Mouse (Mus musculus) neural tube, embryonic 12.5 days (tissue): ENCODE measurements around the gene Pck2. TPM values are rescaled to one million over a fixed set of nuclear protein-coding genes. Genes with fewer than 3 reads are reported as not detected.

Experiments used
- ATAC-seq: fragments of 200-750 bp; cut with Nextera tagmentation; 2 replicates; pipeline ENCODE4 v1.8.0; 2017; ENCODE audit warnings: low read depth, mild to moderate bottlenecking, moderate TSS enrichment, moderate library complexity; ENCODE audit not compliant: low FRiP score
- H3K27ac ChIP-seq: fragments of 300-500 bp; sonication (generic); 2 replicates; pipeline ENCODE4 v1.5.1; 2016
- H3K27me3 ChIP-seq: fragments of 300-500 bp; sonication (generic); replicated peaks from 2 replicates; pipeline ENCODE4 v1.6.1; 2016; ENCODE audit warnings: mild to moderate bottlenecking
- H3K36me3 ChIP-seq: fragments of 300-500 bp; sonication (generic); 2 replicates; pipeline ENCODE4 v1.6.1; 2016; ENCODE audit warnings: mild to moderate bottlenecking
- H3K4me1 ChIP-seq: fragments of 300-500 bp; sonication (generic); 2 replicates; pipeline ENCODE4 v1.6.1; 2016
- H3K4me2 ChIP-seq: fragments of 300-500 bp; sonication (generic); replicated peaks from 2 replicates; pipeline ENCODE4 v1.6.1; 2016; ENCODE audit warnings: mild to moderate bottlenecking
- H3K4me3 ChIP-seq: fragments of 300-500 bp; sonication (generic); 2 replicates; pipeline ENCODE4 v1.5.1; 2016
- H3K9ac ChIP-seq: fragments of 300-500 bp; sonication (generic); 2 replicates; pipeline ENCODE4 v1.6.1; 2016; ENCODE audit warnings: mild to moderate bottlenecking
- H3K9me3 ChIP-seq: fragments of 300-500 bp; sonication (generic); 2 replicates; pipeline ENCODE4 v1.6.1; 2016; ENCODE audit warnings: mild to moderate bottlenecking
- WGBS: fragments of 180-500 bp; shearing (Covaris S2); methylation state at CpG from one replicate; pipeline ENCODE4 v1.1.7; 2016; 5-methylcytosine and 5-hydroxymethylcytosine counted together
- polyA plus RNA-seq: library from polyadenylated mRNA; unstranded; fragments of >200 nt; fragmentation: Nextera tagmentation; extraction: Ambion mirVana; gene quantifications from 2 replicates; pipeline ENCODE4 v1.2.1, GENCODE M21; 2016

Gene Pck2
- polyA plus RNA-seq, 1 experiment from 2014 or later = 18.2 TPM

GRCm38 (mm10) chr14:55540787-55541321 lies 788 bp downstream of the Pck2 start:
- peak overlapping the region; percentile 83 for H3K4me2 ChIP-seq
- peak; percentile 48 for ATAC-seq
- H3K4me1 ChIP-seq = peaks cover 20% of the 10 kb centered on the region
- H3K4me3 ChIP-seq = peak overlapping the region; percentile 50
- no peaks in the 10 kb centered on the region for H3K27me3 ChIP-seq
- peaks cover 6% of the 10 kb centered on the region; the same call in 1 of the 2 replicates for H3K36me3 ChIP-seq
- H3K9me3 ChIP-seq = no peaks in the 10 kb centered on the region
- 9% methylated on average over 10 of the region's 10 CpGs for WGBS
- H3K27ac ChIP-seq = 0 out of 2 replicates have a peak overlapping the region, but pooled peaks have one; percentile 1
- peak overlapping the region; percentile 63 for H3K9ac ChIP-seq

DNA sequence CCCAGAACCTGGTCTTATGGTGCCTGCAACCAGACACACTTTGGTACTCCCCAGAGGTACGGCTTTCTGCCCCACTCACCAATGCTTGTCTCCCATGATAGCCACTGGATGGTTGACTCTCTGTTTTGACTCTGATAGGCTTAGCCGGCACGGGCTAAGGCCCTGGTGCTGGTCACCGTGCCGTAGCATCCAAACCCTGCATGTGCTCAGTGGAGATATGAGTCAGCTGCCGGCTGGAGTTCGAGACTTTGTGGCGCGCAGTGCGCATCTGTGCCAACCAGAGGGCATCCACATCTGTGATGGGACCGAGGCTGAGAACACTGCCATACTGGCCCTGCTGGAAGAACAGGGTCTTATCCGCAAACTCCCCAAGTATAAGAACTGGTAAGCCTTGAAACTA lies 2.2 kb downstream of the Pck2 start:
- Histone ChIP-seq H3K27me3 (no peaks in the 10 kb centered on the region), H3K27ac (no peak overlapping the region), H3K9me3 (no peaks in the 10 kb centered on the region), H3K4me2 (no peak overlapping the region), H3K36me3 (peaks cover 13% of the 10 kb centered on the region; the same call in 1 of the 2 replicates), H3K4me3 (no peak overlapping the region), H3K9ac (no peak overlapping the region), H3K4me1 (peaks cover 20% of the 10 kb centered on the region)
- 98% methylated on average over 12 of the region's 12 CpGs for WGBS
- no peak for ATAC-seq

- Histone ChIP-seq H3K4me3 (no peak overlapping the region), H3K36me3 (peaks cover 30% of the 10 kb centered on the region)
- whole genome bisulfite sequencing = 76% methylated on average over 9 of the region's 9 CpGs
Measured at GRCm38 (mm10) chr14:55544334-55544733, 4.3 kb downstream of the Pck2 start.

GRCm38 (mm10) chr14:55550191-55550590 lies 10.1 kb downstream of the Pck2 start:
- Histone ChIP-seq H3K9me3 (no peaks in the 10 kb centered on the region), H3K9ac (no peak overlapping the region), H3K4me3 (no peak overlapping the region), H3K27me3 (no peaks in the 10 kb centered on the region), H3K36me3 (peaks cover 24% of the 10 kb centered on the region), H3K4me1 (no peaks in the 10 kb centered on the region), H3K27ac (no peak overlapping the region), H3K4me2 (no peak overlapping the region)
- 85% methylated on average over 6 of the region's 6 CpGs for WGBS
- no peak for ATAC-seq

More at GRCm38 (mm10) chr14:55544334-55544733, 4.3 kb downstream of the Pck2 start:
- ATAC-seq = no peak
- H3K4me2 ChIP-seq = no peak overlapping the region
- peaks cover 20% of the 10 kb centered on the region for H3K4me1 ChIP-seq
- H3K27ac ChIP-seq = no peak overlapping the region
- no peak overlapping the region for H3K9ac ChIP-seq
- H3K9me3 ChIP-seq = no peaks in the 10 kb centered on the region
- no peaks in the 10 kb centered on the region for H3K27me3 ChIP-seq

GRCm38 (mm10) chr14:55551347-55551746 lies 11.3 kb downstream of the Pck2 start:
- no peak overlapping the region for H3K27ac ChIP-seq
- H3K36me3 ChIP-seq = peaks cover 21% of the 10 kb centered on the region
- H3K27me3 ChIP-seq = no peaks in the 10 kb centered on the region
- no peak for ATAC-seq
- 58% methylated on average over 5 of the region's 5 CpGs for WGBS
- no peak overlapping the region for H3K9ac ChIP-seq
- H3K4me1 ChIP-seq = no peaks in the 10 kb centered on the region
- H3K4me3 ChIP-seq = no peak overlapping the region
- H3K9me3 ChIP-seq = no peaks in the 10 kb centered on the region
- H3K4me2 ChIP-seq = no peak overlapping the region

DNA sequence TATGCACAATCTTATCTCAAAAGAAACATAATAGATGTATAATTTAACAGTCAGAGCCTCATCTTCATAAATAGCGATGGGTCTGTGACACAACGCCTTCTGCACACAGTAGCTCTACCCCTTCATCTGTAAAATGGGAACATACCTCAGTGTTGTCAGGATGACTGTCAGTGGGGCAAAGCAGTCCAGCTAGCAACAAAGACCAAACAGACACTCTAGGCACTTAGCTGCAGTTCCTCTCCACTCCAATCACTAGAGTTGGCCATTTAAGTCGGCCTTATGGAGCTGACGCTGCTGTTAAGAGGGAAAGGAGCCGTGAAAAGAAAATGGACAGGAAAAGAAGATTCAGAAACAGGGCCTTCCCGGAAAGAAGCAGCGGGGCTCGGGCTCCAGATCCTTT lies 11.7 kb downstream of the Pck2 start:
- H3K27ac ChIP-seq = no peak overlapping the region
- no peak overlapping the region for H3K4me2 ChIP-seq
- H3K36me3 ChIP-seq = peaks cover 17% of the 10 kb centered on the region
- ATAC-seq = no peak
- no peaks in the 10 kb centered on the region for H3K4me1 ChIP-seq
- no peak overlapping the region for H3K4me3 ChIP-seq
- H3K9me3 ChIP-seq = no peaks in the 10 kb centered on the region
- no peak overlapping the region for H3K9ac ChIP-seq
- H3K27me3 ChIP-seq = no peaks in the 10 kb centered on the region
- WGBS = 89% methylated on average over 8 of the region's 8 CpGs

DNA sequence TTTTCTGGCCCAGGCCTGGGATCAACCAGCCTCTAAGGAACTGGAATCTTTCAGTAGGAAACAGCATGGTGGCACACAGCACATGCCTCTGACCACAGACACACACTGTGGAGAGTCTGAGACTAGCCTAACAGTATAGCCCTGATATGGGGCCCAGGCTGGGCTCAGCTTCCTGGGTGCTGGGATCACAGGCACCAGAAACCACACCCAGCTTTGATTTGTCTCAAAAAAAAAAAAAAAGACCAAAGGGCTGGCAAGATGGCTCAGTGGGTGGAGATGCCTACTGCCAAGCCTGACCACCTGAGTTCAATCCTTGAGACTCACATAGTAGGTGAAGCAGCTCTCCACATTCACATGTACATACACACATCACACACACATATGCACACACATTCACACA lies 14.6 kb downstream of the Pck2 start:
- Histone ChIP-seq H3K9ac (no peak overlapping the region), H3K27ac (no peak overlapping the region), H3K36me3 (no peaks in the 10 kb centered on the region), H3K9me3 (no peaks in the 10 kb centered on the region), H3K4me1 (no peaks in the 10 kb centered on the region), H3K4me2 (no peak overlapping the region), H3K27me3 (no peaks in the 10 kb centered on the region), H3K4me3 (no peak overlapping the region)
- ATAC-seq = no peak

DNA sequence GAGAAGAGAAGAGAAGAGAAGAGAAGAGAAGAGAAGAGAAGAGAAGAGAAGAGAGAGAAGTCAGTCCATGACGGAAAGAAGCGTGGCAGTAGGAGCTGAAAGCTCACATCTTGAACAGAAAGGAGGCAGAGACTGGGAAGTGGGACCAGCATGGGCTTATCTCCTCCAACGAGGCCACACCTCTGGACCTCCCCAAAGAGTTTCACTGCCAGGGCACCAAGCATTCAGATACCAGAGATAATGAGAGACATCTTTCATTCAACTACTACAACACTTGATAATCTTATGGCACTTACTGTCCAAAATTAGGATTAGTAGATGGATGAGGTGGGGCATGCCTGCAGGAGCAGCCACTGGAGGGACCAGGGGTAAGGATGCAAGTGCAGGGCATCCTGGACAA lies 15.7 kb downstream of the Pck2 start:
- WGBS = 79% methylated on average over 3 of the region's 3 CpGs
- Histone ChIP-seq H3K9me3 (no peaks in the 10 kb centered on the region), H3K27me3 (no peaks in the 10 kb centered on the region), H3K27ac (no peak overlapping the region), H3K4me2 (no peak overlapping the region), H3K9ac (no peak overlapping the region), H3K4me1 (no peaks in the 10 kb centered on the region), H3K4me3 (no peak overlapping the region), H3K36me3 (no peaks in the 10 kb centered on the region)
- ATAC-seq = no peak

DNA sequence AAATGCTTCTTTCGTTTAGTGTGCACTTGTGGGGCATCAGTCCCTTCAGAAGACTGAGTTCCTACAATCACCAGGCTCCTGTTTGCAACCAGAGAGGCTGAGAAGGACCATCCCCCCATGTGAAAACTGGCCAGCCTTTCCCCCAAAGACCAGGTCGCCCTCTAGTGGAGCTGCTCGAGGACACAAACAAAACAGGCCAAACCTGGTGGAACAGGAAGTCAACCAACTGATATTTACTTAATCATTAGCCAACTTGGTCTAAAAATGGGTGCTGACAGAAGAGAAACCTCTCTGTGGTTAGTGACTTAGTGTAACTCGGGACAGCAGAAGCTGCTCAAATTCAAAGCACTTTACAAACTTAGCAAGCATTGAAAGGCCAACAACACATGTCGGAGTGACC lies 16.9 kb downstream of the Pck2 start:
- Histone ChIP-seq H3K36me3 (no peaks in the 10 kb centered on the region), H3K4me2 (no peak overlapping the region), H3K9ac (no peak overlapping the region), H3K9me3 (no peaks in the 10 kb centered on the region), H3K27me3 (no peaks in the 10 kb centered on the region), H3K27ac (no peak overlapping the region), H3K4me1 (peaks cover 11% of the 10 kb centered on the region), H3K4me3 (no peak overlapping the region)
- 27% methylated on average over 5 of the region's 5 CpGs for WGBS
- no peak for ATAC-seq

GRCm38 (mm10) chr14:55557587-55557986 lies 17.5 kb downstream of the Pck2 start:
- 91% methylated on average over 3 of the region's 3 CpGs for WGBS
- H3K36me3 ChIP-seq = no peaks in the 10 kb centered on the region
- H3K4me2 ChIP-seq = no peak overlapping the region
- H3K4me3 ChIP-seq = no peak overlapping the region
- no peak overlapping the region for H3K9ac ChIP-seq
- H3K9me3 ChIP-seq = no peaks in the 10 kb centered on the region
- ATAC-seq = no peak
- peaks cover 14% of the 10 kb centered on the region for H3K4me1 ChIP-seq
- H3K27ac ChIP-seq = no peak overlapping the region
- H3K27me3 ChIP-seq = no peaks in the 10 kb centered on the region

DNA sequence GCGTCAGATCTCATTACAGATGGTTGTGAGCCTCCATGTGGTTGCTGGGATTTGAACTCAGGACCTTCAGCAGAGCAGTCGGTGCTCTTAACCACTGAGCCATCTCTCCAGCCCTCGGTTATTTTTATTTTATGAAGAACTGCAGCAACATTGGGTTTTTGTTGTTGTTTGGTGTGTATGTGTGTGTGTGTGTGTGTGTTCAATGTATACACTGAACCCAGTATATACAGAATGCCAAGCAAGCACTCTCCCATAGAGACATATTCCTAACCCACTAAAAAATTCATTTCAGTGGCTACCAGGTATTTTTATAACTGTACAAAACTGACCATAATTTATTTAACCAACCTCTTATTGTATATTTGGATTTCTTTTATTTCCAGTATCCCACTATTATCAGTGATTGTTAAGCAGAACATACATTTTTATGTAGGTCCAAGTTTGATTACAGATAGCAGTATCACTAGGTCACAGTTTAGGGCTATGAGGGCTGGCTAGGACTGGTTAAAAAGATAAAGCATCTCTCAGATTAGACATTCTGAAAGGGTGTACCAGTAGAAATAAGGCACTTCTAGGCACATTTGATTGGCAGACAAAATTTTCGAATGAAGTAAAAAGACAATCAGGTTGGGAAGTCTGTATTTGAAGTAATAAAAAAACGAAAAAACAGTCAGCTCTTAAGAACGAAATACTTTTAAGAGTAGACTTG lies 18.8 kb downstream of the Pck2 start:
- H3K36me3 ChIP-seq = peaks cover 8% of the 10 kb centered on the region
- no peak overlapping the region; the same call in 1 of the 2 replicates for H3K4me3 ChIP-seq
- ATAC-seq = no peak
- no peaks in the 10 kb centered on the region for H3K27me3 ChIP-seq
- peak overlapping the region; percentile 79 for H3K4me2 ChIP-seq
- no peak overlapping the region for H3K27ac ChIP-seq
- H3K9me3 ChIP-seq = no peaks in the 10 kb centered on the region
- peak overlapping the region; percentile 61; the same call in 1 of the 2 replicates for H3K9ac ChIP-seq
- 62% methylated on average over 6 of the region's 6 CpGs for WGBS
- peaks cover 14% of the 10 kb centered on the region for H3K4me1 ChIP-seq

DNA sequence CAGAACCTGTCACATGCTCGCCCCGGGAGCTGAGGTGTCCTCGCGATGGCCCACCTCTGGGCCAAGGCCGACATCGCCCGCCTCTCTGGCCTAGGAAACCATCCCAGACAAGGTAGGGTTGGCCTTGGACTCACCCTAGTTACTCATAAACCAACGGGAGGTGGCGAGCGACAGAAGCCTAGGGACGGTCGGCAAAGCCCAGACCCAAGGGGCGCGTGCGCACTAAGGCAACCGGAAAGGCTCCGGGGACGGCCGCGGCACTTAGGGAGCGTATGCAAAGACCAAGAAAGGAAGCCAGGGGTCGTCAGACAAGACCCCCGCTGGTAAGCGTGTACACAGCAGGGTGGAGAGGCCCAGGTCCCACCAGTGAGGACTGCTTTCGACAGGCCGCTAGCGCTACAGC lies 19.7 kb downstream of the Pck2 start, which contains the start of gene Dcaf11:
Dcaf11 (plus strand) TSS at position 208 of the 403 bp plus-strand sequence.
- peak; percentile 85 for ATAC-seq
- Histone ChIP-seq H3K36me3 (peaks cover 17% of the 10 kb centered on the region), H3K27ac (peak within 1 kb of the TSS; percentile 90), H3K4me2 (peak within 1 kb of the TSS; percentile 79), H3K9ac (peak within 1 kb of the TSS; percentile 61), H3K4me1 (peaks cover 14% of the 10 kb centered on the region), H3K4me3 (peak within 1 kb of the TSS; percentile 62), H3K27me3 (no peaks in the 10 kb centered on the region), H3K9me3 (no peaks in the 10 kb centered on the region)
- under 1% methylated on average over 27 of the region's 27 CpGs for WGBS
